Mouse (Mus musculus): ENCODE results near the gene Fbxl4.
"Not testable (repeated sequence)": the region's sequence is repeated elsewhere in the genome, so short reads cannot be mapped to it uniquely, and the experiment has no call there.

Fbxl4 gene

GRCm38 (mm10) chr4:22357266-22357930, at the start of gene Fbxl4:
TSS of gene Fbxl4 (plus strand) at chr4:22357543.
- peak; percentile 81 to 85 for DNase-seq (ENCODE audit: low spot score in 2 of 2)

- DNase-seq (ENCODE audit: low spot score in 2 of 2), result no peak
Observed at GRCm38 (mm10) chr4:22314564-22314963, 42.8 kb upstream of the Fbxl4 start.

GRCm38 (mm10) chr4:22342816-22343573, 14.3 kb upstream of the Fbxl4 start:
- DNase-seq (ENCODE audit: low spot score in 2 of 2), result no peak

- DNase-seq (ENCODE audit: low spot score in 2 of 2), result not testable (repeated sequence)
Observed at GRCm38 (mm10) chr4:22349086-22349485, 8.3 kb upstream of the Fbxl4 start.

- DNase-seq (ENCODE audit: low spot score in 2 of 2), result no peak
Observed at GRCm38 (mm10) chr4:22357931-22358300, 573 bp downstream of the Fbxl4 start.

GRCm38 (mm10) chr4:22358487-22358886, 1.1 kb downstream of the Fbxl4 start:
- no peak for DNase-seq (ENCODE audit: low spot score in 2 of 2)

- DNase-seq (ENCODE audit: low spot score in 2 of 2), result no peak
Observed at GRCm38 (mm10) chr4:22367368-22367767, 10.0 kb downstream of the Fbxl4 start.

DNA sequence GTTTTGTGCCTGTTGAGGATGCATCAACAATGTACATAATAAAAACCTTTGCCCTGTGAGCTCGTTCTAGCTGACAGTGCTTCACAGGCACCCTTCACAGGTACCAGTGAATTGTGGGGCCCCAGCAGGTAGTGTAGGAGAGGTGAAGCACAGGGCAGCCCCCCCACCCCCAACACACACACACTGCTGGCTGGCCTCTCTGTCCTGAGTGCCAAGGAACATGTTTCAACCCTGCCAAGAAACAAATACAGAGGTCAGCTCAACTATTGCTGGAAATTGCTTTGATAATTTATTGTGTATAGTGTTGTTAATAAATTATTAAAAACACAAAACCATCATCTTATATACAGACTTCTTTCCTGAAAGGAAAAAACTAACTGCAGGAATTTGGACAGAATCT, 21.2 kb downstream of the Fbxl4 start:
- no peak for DNase-seq (ENCODE audit: low spot score in 2 of 2)

DNA sequence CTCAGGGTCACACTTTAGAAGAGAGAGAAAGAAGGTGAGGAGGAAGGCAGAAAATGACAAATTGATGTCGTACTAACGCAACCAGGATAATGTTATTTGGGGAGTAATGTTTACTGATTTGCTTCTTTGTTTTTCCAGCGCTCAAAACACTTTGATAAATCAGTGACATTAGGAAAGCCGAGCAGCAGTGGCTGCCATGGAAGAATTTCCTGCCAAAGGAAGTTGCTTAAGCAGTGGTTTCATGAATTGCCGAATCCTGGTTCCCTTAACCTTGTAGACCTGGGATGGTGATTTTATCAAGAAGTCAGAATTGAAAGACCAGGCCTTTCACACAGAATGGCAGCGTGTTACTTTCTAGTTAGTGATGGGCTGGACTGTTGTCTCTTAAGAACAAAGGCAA, 23.3 kb downstream of the Fbxl4 start:
- no peak for DNase-seq (ENCODE audit: low spot score in 2 of 2)

DNA sequence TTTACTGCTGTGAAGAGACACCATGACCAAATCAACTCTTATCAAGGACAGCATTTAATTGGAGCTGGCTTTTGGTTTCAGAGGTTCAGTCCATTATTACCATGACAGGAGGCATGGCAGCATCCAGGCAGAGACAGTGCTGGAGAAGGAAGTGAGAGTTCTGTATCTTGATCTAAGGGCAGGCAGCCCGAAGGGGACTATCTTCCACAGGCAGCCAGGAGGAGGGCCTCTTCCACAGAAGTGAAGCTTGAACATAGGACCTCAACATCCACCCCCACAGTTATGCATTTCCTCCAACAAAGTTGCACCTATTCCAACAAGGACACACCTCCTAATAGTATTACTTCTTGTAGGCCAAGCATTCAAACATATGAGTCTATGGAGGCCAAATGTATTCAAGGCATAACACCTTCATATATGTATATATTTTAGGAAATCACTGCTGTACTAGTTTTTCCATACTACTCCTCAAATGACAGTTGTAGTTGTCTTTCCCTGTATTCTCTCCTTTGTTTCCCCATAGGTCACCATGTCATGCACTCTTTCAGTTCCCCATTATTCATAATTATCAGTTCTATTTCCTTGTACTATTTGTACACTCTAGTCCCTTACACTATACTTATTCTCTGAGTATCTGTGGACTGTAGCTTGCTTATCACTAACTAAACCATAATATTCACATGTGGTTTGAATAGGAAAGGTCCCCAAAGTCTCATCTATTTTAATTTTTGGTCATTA, 26.4 kb downstream of the Fbxl4 start:
- DNase-seq (ENCODE audit: low spot score in 2 of 2), result no peak

DNA sequence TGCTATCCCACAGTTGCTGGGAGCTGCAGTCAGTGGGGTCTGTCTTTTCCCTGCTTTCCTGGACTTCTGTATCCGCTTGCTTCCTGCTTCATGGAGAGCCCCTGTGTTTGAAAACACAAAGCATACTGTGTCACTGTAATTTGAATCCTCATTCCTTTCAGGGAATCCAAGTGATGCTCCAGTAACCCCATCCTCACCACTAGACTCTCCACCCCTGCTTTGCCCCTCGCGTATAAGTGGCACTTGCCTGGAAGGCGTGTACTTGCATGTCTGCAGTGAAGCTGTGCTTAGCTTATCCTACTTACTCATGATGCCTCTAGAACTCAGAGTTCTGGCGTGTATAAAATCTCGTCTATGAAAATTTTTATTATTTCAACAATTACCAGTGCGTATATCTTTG, 32.7 kb downstream of the Fbxl4 start:
- DNase-seq (ENCODE audit: low spot score in 2 of 2), result no peak

GRCm38 (mm10) chr4:22392777-22393473, 35.6 kb downstream of the Fbxl4 start:
- DNase-seq (ENCODE audit: low spot score in 2 of 2), result no peak

- DNase-seq (ENCODE audit: low spot score in 2 of 2), result no peak
Observed at GRCm38 (mm10) chr4:22395404-22395803, 38.1 kb downstream of the Fbxl4 start.

DNA sequence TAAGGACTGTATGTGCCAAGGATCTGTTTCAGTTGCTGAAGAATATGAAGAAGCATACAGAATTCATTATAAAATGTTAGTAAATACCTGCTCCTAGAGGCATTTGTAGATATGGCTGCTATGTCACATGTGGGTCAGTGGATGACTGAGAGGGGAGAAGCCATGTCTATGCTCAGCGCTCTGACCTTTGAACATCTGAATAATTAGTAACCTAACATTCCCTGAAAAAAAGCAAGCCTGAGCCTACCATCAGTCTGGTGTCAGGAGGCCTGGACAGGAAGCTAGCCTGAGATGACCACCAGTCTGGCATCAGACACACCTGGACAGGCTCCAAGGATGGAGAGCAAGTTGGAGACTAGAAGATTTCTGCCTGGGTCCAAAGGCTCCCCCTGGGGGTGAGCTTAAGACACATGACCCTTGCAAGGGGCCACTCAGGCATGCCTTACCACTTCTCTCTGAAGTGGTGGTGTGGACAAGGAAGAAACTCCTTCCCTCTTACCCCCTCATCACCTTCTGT, 39.2 kb downstream of the Fbxl4 start:
- DNase-seq (ENCODE audit: low spot score in 2 of 2), result no peak

DNA sequence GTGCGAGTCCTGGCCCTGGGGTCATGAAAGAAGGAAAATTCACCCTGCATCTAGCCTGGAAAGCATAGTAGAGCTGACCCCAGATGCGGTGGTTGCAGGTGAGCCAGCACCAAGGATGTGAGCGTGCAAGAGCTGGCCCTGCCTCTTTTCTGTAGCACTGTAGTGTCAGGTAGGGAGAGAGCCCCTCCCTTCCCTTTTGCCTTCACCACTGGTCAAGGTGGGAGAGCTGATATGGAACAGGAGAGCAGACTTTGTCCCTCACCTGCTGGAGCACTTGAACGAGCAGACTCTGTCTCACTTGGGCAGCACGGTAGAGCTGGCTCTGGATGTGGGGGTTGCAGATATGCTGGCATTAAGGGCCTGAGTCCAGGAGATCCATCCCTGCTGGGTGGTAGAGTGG, 39.7 kb downstream of the Fbxl4 start:
- no peak for DNase-seq (ENCODE audit: low spot score in 2 of 2)

- no peak for DNase-seq (ENCODE audit: low spot score in 2 of 2)
Observed at GRCm38 (mm10) chr4:22402032-22402431, 44.7 kb downstream of the Fbxl4 start.

DNA sequence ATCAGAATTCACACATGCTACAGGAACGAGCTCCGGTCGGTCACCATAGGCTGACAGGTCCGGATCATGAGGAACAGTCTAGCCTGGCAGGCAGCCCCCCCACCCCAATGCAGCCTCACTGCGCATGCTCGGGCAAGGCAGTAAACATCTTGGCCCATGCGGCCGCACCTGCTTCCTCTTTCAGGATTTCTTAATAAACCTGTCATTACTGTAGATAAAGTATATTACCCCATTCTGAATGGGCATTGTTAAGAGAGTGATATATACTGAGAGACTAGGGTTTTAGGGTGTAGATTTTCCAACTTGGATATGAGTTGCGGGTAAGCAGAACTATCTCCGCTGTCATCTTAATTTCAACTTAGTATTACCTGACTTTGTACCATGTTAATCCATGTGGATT, 45.6 kb downstream of the Fbxl4 start:
- no peak for DNase-seq (ENCODE audit: low spot score in 2 of 2)

DNA sequence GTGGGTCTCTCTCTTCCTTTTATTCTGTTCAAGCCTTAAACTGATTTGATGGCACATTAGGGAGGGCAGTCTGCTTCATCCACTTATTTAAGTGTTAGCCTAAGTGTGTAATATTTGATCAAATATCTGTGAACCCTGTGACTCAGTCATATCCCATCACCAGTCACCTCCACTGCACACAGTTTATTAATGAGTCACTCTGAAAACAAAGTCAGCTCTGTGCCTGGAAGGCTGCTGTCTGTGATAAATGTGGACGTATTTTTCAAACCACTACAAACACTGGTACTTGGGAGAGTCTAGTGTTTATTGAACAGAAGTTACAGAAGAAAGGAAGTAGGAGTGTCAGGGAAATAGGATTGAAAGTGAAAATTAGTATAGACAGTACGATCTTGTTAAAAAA, 63.3 kb downstream of the Fbxl4 start:
- no peak for DNase-seq (ENCODE audit: low spot score in 2 of 2)

DNA sequence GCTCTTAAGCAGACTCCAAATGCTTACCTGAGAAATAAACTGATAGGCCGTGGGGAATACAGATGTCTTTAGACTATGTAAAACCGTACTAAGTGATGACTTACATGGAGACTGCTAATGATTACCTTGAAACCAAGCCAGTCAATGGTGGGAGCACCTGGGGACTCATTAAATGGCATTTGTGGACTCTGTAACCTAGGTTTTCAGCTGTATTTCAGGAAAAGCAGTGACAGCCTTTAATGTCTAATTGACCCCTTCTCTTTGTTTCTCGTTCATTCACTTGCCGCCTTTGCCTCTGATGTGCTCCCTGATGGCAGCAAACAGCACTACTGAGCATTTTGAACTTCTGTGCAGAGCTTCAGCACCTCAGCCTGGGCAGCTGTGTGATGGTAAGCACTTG, 65.1 kb downstream of the Fbxl4 start:
- no peak for DNase-seq (ENCODE audit: low spot score in 2 of 2)

DNA sequence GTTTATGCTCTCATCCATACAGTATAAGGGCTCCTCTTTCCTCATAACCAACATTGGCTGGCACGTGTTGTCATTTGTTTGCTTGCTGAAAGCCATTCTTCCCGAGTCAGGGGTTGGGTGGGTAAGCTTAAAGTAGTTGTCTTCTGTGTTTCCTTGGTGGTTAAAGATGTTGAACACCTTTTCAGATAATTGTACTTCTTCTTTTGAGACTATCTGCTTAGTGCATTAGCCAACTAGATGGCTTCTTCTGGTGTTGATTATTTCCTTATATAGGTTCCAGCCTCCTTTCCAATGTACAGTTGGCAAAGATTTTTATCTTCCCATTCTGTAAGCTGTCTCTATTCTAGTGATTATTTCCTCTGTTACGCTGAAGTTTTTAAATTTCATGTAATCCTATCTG, 70.8 kb downstream of the Fbxl4 start:
- no peak for DNase-seq (ENCODE audit: low spot score in 2 of 2)

- no peak for DNase-seq (ENCODE audit: low spot score in 2 of 2)
Observed at GRCm38 (mm10) chr4:22469575-22469974, 112.2 kb downstream of the Fbxl4 start.

Data from spleen, postnatal 10 days (tissue).